Mouse (Mus musculus) small intestine, adult 2 months (tissue): ENCODE data around the gene Sde2.

Source experiments
- CTCF ChIP-seq: fragments of 200-500 bp; IDR thresholded peaks from 2 replicates; pipeline ENCODE4 v1.5.1; 2012; ENCODE audit warnings: low read depth, mild to moderate bottlenecking, control low read depth, inconsistent platforms, low read length, moderate library complexity, mixed read lengths; ENCODE audit not compliant: insufficient replicate concordance, insufficient read length; ENCODE audit errors: extremely low read depth
- POLR2A ChIP-seq: fragments of 200-500 bp; IDR thresholded peaks from 2 replicates; pipeline ENCODE4 v1.6.1; 2012; ENCODE audit warnings: low read depth, mild to moderate bottlenecking, control low read depth, inconsistent platforms, low read length, moderate library complexity

GRCm38 (mm10) chr1:180813885-180814740, 36.8 kb upstream of the Sde2 start, which contains the start of gene H3f3a:
- TF ChIP-seq POLR2A, result no peak; the same call in none of the 2 replicates
- TF ChIP-seq CTCF, result no peak
